Mouse (Mus musculus) mouse trophoblast stem cell (cell line): ENCODE measurements around the gene Olfr19.
"Not testable (repeated sequence)": the region's sequence is repeated elsewhere in the genome, so short reads cannot be mapped to it uniquely, and the experiment has no call there.

Experiments used
- in situ Hi-C, 2 experiments: fragments of 300-500 bp; cut with MseI, MboI; formaldehyde crosslinking; loops; 2 replicates in 1 of 2; 3 replicates in 1 of 2; pipeline ENCODE4 v1.15.1; 2025

Gene Olfr19

GRCm38 (mm10) chr16:16676305-16676704, at the start of gene Olfr19:
TSS of gene Olfr19 (minus strand) at chr16:16676405.
- in situ Hi-C loops: no loop called here

DNA sequence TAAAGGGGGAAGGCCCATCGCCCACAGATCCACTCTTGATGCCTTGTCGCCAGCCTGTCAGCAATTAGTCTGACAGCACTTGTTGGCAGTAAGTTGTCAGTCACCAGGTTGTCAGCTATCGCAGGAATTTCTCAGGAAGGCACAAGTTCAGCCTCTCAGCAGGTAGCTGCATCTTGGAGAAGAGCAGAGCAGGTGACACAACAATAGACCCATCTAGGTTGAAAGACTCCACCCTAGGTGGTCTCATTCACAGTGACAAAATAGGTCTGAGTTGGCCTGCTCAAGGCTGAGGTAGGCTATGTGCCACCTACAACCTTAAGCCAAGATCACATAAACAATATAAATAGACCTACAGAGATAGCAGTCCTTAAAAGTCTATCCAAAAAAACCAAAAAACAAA, 8.8 kb upstream of the Olfr19 start:
- in situ Hi-C loops: no loop called here

DNA sequence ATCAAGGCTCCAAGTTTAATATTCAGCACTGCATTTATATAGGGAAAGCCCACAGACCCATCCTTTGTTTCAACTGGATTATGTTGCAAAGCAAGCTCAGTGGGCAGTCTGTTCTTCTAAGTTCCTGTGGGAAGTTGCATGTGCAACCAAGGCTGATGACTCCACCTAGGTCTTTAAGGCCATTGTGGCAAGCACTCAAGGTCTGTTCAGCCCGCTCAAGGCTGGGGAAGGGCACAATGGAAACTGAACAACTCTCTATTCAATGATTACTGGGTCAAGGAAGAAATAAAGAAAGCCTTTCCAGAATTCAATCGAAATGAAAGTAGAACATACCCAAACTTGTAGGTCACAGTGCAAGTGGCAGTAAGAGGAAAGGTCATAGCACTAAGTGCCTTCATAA, 7.8 kb upstream of the Olfr19 start:
- in situ Hi-C loops: no loop called here

- in situ Hi-C loops: no loop called here
These were observed 11.2 kb downstream of the Olfr19 start for GRCm38 (mm10) chr16:16664994-16665393.

- in situ Hi-C loops: not testable (repeated sequence)
These were observed 11.7 kb downstream of the Olfr19 start for GRCm38 (mm10) chr16:16664516-16664915.

DNA sequence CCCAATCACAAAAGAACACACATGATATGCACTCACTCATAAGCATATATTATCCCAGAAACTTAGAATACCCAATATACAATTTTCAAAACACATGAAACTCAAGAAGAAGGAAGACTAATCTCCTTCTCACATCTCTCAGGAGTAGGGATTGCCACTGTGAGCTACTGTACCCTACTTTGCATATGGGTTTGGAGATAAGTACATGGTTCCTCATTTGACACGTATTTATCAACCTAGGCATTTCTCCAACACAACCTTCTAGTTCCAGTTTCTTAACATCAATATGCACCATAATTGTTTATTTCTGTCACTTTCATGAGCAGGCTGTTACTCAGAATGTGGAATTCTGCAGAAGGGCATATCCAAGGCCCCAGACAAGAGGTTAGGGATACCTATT, 31.1 kb downstream of the Olfr19 start:
- in situ Hi-C loops: no loop called here

DNA sequence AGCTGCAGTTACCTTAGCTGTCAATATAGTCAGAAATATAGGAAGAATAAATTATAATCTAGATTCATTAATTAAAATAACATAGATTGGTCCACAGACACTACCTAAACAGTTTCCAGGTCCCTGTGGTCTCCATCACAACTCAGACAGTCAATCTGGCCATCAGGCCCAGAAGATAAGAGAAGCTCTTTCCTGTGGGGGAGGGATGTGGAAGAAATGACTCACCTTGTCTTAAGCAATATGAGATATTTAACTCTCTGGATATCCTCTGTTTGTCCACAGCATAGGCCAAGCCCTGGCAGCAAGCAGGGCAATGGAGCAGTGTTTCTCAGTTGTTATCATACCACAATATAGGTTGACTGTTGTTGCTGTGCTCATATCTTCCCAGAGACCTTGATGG, 42.5 kb downstream of the Olfr19 start:
- in situ Hi-C loops: no loop called here
